Mouse (Mus musculus) embryonic stem cell, embryonic (primary cell): ENCODE measurements around the gene Runx3.

Experiments
- CTCF ChIA-PET, 4 experiments: fragments of 300-600 bp in 2 of 4; fragments of 350-600 bp in 2 of 4; sonication (Branson Sonifier 250); formaldehyde crosslinking; loops; one replicate each; lab custom pipeline; 2022; ENCODE audit warnings: inconsistent platforms in 2 of 4; lab: Charles Lee
- POLR2A ChIA-PET, 4 experiments: fragments of 300-600 bp in 2 of 4; fragments of 350-600 bp in 2 of 4; sonication (Branson Sonifier 250); formaldehyde crosslinking; loops; one replicate each; lab custom pipeline; 2022; ENCODE audit warnings: antibody characterized with exemption in 4 of 4, inconsistent platforms in 1 of 4; lab: Charles Lee

Runx3 gene

DNA sequence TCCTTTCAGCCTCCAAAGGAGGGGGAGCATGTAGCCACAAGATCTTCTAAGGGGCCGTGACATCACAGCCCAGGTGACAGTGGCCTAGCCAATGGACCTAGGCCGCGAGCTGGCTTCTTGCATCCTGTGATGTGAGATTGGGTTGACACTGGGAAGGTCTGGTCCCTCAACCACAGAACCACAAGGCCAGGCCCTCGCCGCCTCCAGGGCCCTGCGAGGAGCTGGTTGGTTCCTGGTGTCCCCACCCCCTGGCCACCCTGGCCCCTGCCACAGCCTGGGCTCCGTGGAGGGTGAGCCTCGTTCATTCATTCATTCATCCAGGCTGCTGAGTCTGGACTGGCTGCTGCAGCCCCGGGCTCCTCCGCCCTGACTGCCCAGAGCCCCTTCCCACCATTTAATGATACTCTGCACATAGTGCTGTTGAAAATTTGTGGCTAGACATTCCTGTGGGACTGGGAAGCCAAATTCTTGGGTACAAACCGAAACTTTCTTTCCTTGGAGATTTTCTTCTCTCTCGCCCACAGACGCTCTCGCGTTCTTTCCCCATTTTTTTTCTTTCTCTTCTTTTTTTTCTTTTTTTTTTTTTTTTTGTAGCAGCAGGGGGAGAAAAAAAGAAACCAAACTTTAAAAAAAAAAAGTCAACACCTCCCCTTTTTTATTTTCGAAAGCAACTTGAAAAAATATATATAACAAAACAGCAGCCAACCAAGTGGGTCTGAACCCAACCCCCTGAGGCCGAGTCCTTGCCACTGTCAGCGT lies at the start of gene Runx3:
Runx3 (plus strand) TSS at position 311 of the 759 bp plus-strand sequence.
- ChIA-PET CTCF (interaction anchor here in 2 of 4 experiments (0.5 to 2.0 kb wide), 7 partner anchors 9 to 124 kb away, joined by 3 to 9 read pairs (median 3); no protein-coding TSS in a partner anchor), POLR2A (interaction anchor here in 2 of 4 experiments (1.1 to 1.2 kb wide), 2 partner anchors 30 to 47 kb away, joined by 3 read pairs; no protein-coding TSS in a partner anchor)

DNA sequence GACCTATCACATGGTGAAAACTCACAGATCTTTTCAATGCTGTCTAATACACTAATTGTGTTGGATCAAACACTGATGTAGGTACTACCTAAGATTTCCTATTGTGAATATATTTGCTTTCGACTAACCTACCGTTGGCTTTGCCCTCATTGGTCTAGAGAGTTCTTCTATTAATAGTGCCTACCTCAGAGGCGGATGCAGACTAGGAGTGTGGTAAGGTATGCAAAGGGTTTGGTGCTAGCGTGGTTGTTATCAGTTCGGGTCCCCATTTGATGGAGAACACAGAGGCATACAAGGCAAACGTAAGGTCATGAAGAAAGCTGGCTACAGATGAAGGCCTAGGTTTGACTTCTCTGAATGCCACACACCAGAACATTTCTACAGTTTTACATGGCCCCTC lies 47.8 kb upstream of the Runx3 start:
- CTCF ChIA-PET, result interaction anchor here in 2 of 4 experiments (1.8 to 2.2 kb wide), 2 partner anchors 12 to 13 kb away, joined by 5 read pairs; no protein-coding TSS in a partner anchor
- POLR2A ChIA-PET, result no interaction called here

GRCm38 (mm10) chr4:135073523-135073922 lies 46.9 kb upstream of the Runx3 start:
- POLR2A ChIA-PET, result interaction anchor here in 1 of 4 experiments (0.6 kb wide), 1 partner anchor 330 kb away, joined by 3 read pairs; no protein-coding TSS in a partner anchor
- CTCF ChIA-PET, result interaction anchor here in 3 of 4 experiments (0.6 to 2.2 kb wide), 4 partner anchors 11 to 79 kb away, joined by 4 to 5 read pairs (median 5); no protein-coding TSS in a partner anchor

DNA sequence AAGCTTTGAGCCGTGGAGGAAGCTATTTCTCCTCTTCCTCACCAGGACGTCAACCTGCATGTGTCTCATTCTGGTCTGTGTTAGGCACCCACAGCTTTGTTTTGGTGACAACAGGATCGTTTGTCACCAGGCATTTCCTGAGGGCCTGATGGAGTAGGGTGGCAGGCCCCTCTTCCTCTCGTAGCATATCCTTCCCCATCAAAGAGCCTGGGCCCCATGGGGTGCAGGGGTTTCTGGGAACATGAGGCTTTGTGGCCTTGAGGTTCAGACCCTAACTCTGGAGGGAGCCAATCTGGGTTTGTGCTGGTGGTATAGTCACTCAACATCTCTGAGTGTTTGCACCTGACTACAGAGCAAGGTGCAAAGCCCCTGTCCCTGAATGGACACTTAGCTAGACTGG lies 45.8 kb upstream of the Runx3 start:
- ChIA-PET POLR2A (interaction anchor here in 1 of 4 experiments (0.6 kb wide), 1 partner anchor 29 kb away, joined by 8 read pairs; no protein-coding TSS in a partner anchor), CTCF (interaction anchor here in 2 of 4 experiments (1.8 to 2.2 kb wide), 2 partner anchors 10 to 11 kb away, joined by 5 read pairs; no protein-coding TSS in a partner anchor)

DNA sequence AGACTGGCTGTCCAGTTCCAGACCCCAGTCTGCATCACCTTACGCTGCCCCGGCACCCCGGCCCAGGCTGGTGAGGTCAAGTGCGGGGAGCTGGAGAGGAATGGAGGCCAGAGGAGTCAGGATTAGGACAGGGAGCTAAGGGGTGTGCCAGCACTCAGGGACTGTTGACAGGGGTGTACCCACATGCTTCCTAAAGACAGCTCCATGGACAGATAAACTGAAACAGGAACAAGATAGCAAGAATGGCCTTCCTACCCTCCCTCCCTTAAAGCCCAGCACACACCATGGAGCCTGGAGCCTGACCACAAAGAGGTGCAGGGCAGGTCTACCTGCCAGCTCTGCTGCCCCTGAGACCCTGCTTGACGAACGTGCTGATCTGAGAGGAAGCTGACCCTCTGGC lies 45.1 kb upstream of the Runx3 start:
- POLR2A ChIA-PET, result interaction anchor here in 1 of 4 experiments (0.6 kb wide), 1 partner anchor 15 kb away, joined by 3 read pairs; no protein-coding TSS in a partner anchor
- CTCF ChIA-PET, result interaction anchor here in 2 of 4 experiments (0.8 to 1.1 kb wide), 4 partner anchors 8 to 56 kb away, joined by 3 to 5 read pairs (median 3); no protein-coding TSS in a partner anchor

- POLR2A ChIA-PET, result no interaction called here
- CTCF ChIA-PET, result interaction anchor here in 1 of 4 experiments (1.1 kb wide), 1 partner anchor 9 kb away, joined by 3 read pairs; no protein-coding TSS in a partner anchor
These were observed 43.8 kb upstream of the Runx3 start for GRCm38 (mm10) chr4:135076611-135077010.

- CTCF ChIA-PET, result interaction anchor here in 1 of 4 experiments (1.4 kb wide), 1 partner anchor 10 kb away, joined by 5 read pairs; no protein-coding TSS in a partner anchor
- POLR2A ChIA-PET, result no interaction called here
These were observed 43.3 kb upstream of the Runx3 start for GRCm38 (mm10) chr4:135077196-135077595.

GRCm38 (mm10) chr4:135079859-135080640 lies 40.4 kb upstream of the Runx3 start:
- ChIA-PET CTCF (interaction anchor here in 3 of 4 experiments (0.7 to 2.9 kb wide), 11 partner anchors 9 to 126 kb away, joined by 3 to 14 read pairs (median 4); no protein-coding TSS in a partner anchor), POLR2A (interaction anchor here in 2 of 4 experiments (0.7 to 1.5 kb wide), 6 partner anchors 9 to 148 kb away, joined by 3 to 5 read pairs (median 4); no protein-coding TSS in a partner anchor)

- ChIA-PET POLR2A (interaction anchor here in 2 of 4 experiments (0.7 to 1.5 kb wide), 5 partner anchors 9 to 86 kb away, joined by 3 to 5 read pairs (median 5); no protein-coding TSS in a partner anchor), CTCF (interaction anchor here in 2 of 4 experiments (0.8 to 2.9 kb wide), 7 partner anchors 8 to 126 kb away, joined by 3 to 14 read pairs (median 4); no protein-coding TSS in a partner anchor)
These were observed 39.9 kb upstream of the Runx3 start for GRCm38 (mm10) chr4:135080641-135080920.

- POLR2A ChIA-PET, result no interaction called here
These were observed 37.4 kb upstream of the Runx3 start for GRCm38 (mm10) chr4:135083089-135083488.

GRCm38 (mm10) chr4:135085077-135085853 lies 35.2 kb upstream of the Runx3 start:
- POLR2A ChIA-PET, result interaction anchor here in 3 of 4 experiments (0.5 to 1.3 kb wide), 4 partner anchors 56 to 1588 kb away, joined by 3 to 4 read pairs (median 3); no protein-coding TSS in a partner anchor
- CTCF ChIA-PET, result interaction anchor here (0.5 to 4.0 kb wide), 26 partner anchors 10 to 131 kb away, joined by 3 to 19 read pairs (median 3); no protein-coding TSS in a partner anchor

More at GRCm38 (mm10) chr4:135083089-135083488, 37.4 kb upstream of the Runx3 start:
- CTCF ChIA-PET, result interaction anchor here in 2 of 4 experiments (0.6 to 4.0 kb wide), 3 partner anchors 16 to 64 kb away, joined by 3 to 19 read pairs (median 8); no protein-coding TSS in a partner anchor

DNA sequence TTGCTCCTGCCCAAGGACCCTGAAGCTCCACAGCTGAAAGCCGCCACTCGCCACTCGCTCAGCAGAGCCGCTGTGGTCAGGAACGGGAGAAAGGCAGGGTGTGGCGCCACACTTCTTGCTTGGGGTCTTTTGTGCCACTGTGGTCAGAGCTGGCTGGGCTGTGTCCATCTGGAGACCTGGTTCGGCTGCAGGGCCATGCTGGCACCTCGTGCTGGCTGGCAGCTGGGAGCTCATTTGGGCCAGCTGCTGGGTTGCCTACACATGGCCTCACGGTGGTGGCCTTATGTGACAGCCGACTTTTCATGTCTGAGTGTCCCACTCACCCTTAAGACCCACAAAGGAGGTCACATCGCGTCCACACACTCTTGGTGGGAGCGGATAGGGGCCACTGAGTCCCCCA lies 29.8 kb upstream of the Runx3 start:
- CTCF ChIA-PET, result interaction anchor here in 3 of 4 experiments (0.6 to 2.6 kb wide), 4 partner anchors 24 to 653 kb away, joined by 3 to 19 read pairs (median 8); no protein-coding TSS in a partner anchor
- POLR2A ChIA-PET, result interaction anchor here in 2 of 4 experiments (0.7 kb wide), 3 partner anchors 34 to 549 kb away, joined by 4 to 5 read pairs (median 5); no protein-coding TSS in a partner anchor

DNA sequence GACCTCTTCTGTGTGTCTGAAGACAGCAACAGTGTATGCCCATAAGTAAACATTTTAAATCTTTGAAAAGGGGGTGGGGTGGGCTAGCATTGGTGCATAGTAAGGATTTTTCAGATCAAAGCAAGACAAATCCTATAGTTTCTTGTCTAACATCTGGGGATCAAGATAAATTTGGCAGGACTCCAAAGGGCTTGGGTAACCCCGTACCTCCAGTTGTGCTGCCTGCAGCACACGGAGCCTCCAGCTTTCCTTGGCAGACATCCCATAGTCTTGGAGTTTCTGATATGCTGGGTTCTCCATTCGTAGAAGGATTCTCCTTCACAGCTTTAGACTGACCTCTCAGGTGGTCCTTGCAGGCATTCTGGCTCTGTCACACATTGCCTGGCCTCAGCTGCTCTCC lies 27.6 kb upstream of the Runx3 start:
- CTCF ChIA-PET, result interaction anchor here in 1 of 4 experiments (1.4 kb wide), 1 partner anchor 26 kb away, joined by 4 read pairs; no protein-coding TSS in a partner anchor
- POLR2A ChIA-PET, result interaction anchor here in 1 of 4 experiments (1.0 to 1.7 kb wide), 2 partner anchors 13 to 421 kb away, joined by 3 to 5 read pairs; no protein-coding TSS in a partner anchor

- POLR2A ChIA-PET, result no interaction called here
These were observed 24.8 kb upstream of the Runx3 start for GRCm38 (mm10) chr4:135095693-135096092.

GRCm38 (mm10) chr4:135097910-135098891 lies 22.3 kb upstream of the Runx3 start:
- POLR2A ChIA-PET, result interaction anchor here in 2 of 4 experiments (0.7 to 1.3 kb wide), 4 partner anchors 9 to 33 kb away, joined by 3 to 5 read pairs (median 4); no protein-coding TSS in a partner anchor
- CTCF ChIA-PET, result interaction anchor here in 2 of 4 experiments (0.6 to 1.7 kb wide), 6 partner anchors 13 to 97 kb away, joined by 3 to 7 read pairs (median 3); no protein-coding TSS in a partner anchor

More at GRCm38 (mm10) chr4:135095693-135096092, 24.8 kb upstream of the Runx3 start:
- CTCF ChIA-PET, result interaction anchor here in 3 of 4 experiments (0.9 to 3.0 kb wide), 6 partner anchors 11 to 82 kb away, joined by 3 to 9 read pairs (median 3); no protein-coding TSS in a partner anchor
